Mouse (Mus musculus): Measurements from ENCODE around the gene Rnf126. TPM values are rescaled to one million over a fixed set of nuclear protein-coding genes. Genes with fewer than 3 reads are reported as not detected.

Gene Rnf126
- polyA plus RNA-seq, 1 experiment from 2014 or later, result 54.0 TPM

DNA sequence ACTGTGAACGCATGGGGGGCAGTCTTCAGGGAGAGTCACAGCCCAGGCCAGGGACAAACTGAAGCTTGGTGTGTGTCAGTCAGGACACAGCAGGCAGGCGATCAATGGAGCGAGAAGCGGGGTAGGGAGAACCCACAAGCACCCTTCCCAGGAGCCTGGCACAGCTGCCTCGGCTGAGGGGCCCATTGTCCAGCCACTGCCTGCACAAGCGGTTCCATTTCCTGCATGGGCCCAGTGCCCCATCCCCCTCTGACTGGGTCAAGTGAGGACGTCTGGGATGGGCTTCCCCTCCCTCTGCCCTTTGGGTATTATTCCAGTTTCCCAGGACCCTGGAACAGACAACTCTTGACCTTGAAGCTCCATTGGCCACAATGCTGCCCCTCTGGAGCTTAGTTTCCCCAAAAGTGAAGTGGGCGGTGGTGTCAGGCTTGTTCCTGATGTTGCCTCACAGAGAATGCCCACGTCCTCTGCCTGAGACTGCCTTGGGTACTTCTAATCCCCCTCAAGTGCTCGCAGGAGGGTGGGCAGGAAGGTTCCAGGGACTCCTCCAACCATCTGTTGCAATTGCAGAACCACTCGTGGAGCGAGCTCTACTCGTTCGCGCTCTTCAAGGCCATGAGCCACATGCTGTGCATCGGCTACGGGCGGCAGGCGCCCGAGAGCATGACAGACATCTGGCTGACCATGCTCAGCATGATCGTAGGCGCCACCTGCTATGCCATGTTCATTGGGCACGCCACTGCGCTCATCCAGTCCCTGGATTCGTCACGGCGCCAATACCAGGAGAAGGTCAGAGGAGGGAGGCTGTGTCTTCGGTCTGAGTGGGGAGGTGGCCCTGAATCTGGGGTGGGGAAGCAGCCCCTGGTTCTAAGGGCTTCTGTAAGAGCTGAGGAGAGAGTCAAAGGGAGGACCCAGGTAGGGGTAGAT, 38.2 kb downstream of the Rnf126 start:
- no peak overlapping the region for H3K9ac ChIP-seq
- WGBS, result 65% methylated on average over 28 of the region's 28 CpGs
- H3K4me1 ChIP-seq (replicated peaks), result peaks cover 13% of the 10 kb centered on the region
- no peaks in the 10 kb centered on the region for H3K9me3 ChIP-seq (replicated peaks)
- H3K27me3 ChIP-seq, result peaks cover 8% of the 10 kb centered on the region
- H3K4me3 ChIP-seq, result no peak overlapping the region
- no peak overlapping the region for H3K27ac ChIP-seq
- H3K36me3 ChIP-seq, result 0 out of 2 replicates have a peak, but pooled peaks cover under 1% of the 10 kb centered on the region
- no peak for ATAC-seq (replicated peaks; ENCODE audit: insufficient number of reproducible peaks, insufficient read depth, low FRiP score, low read depth)
- H3K4me2 ChIP-seq, result no peak overlapping the region

GRCm38 (mm10) chr10:79726090-79726489, 40.7 kb downstream of the Rnf126 start:
- no peak for ATAC-seq (replicated peaks; ENCODE audit: insufficient number of reproducible peaks, insufficient read depth, low FRiP score, low read depth)
- 35% methylated on average over 11 of the region's 11 CpGs for WGBS

DNA sequence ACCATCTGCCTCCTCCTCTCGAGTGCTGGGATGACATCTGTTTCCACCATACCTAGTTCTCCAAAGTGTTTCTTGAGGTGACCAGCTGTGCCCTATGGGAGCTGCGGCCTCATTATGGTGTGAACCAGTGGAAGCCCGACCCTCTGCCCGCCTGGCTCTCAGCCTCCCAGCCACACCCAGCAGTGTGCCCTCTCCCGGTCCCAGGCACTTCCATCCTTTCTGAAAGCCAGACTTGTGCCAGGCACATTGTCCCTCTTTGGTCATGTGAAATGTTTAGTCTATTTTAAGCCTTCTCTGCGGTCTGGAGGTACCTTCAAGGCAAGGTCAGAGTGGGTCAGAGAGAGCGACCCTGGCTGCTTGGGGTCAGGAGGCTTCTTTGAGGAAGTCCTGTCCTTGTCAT, 43.1 kb downstream of the Rnf126 start:
- Histone ChIP-seq H3K27me3 (peaks cover 21% of the 10 kb centered on the region), H3K9ac (no peak overlapping the region), H3K4me3 (no peak overlapping the region), H3K27ac (no peak overlapping the region), H3K36me3 (no peaks in the 10 kb centered on the region), H3K4me1 (replicated peaks) (peaks cover 11% of the 10 kb centered on the region), H3K9me3 (replicated peaks) (no peaks in the 10 kb centered on the region), H3K4me2 (no peak overlapping the region)
- no peak for ATAC-seq (replicated peaks; ENCODE audit: insufficient number of reproducible peaks, insufficient read depth, low FRiP score, low read depth)
- WGBS, result 61% methylated on average over 7 of the region's 7 CpGs

More at GRCm38 (mm10) chr10:79726090-79726489, 40.7 kb downstream of the Rnf126 start:
- Histone ChIP-seq H3K4me1 (replicated peaks) (peaks cover 20% of the 10 kb centered on the region), H3K4me3 (no peak overlapping the region), H3K9me3 (replicated peaks) (no peaks in the 10 kb centered on the region), H3K27me3 (peaks cover 8% of the 10 kb centered on the region), H3K36me3 (no peaks in the 10 kb centered on the region), H3K27ac (no peak overlapping the region), H3K9ac (no peak overlapping the region), H3K4me2 (no peak overlapping the region)

- Histone ChIP-seq H3K4me2 (no peak overlapping the region), H3K27ac (no peak overlapping the region), H3K36me3 (no peaks in the 10 kb centered on the region), H3K9me3 (replicated peaks) (no peaks in the 10 kb centered on the region), H3K4me1 (replicated peaks) (peaks cover 11% of the 10 kb centered on the region), H3K9ac (no peak overlapping the region), H3K27me3 (peaks cover 24% of the 10 kb centered on the region), H3K4me3 (no peak overlapping the region)
- no peak for ATAC-seq (replicated peaks; ENCODE audit: insufficient number of reproducible peaks, insufficient read depth, low FRiP score, low read depth)
- WGBS, result 64% methylated on average over 6 of the region's 6 CpGs
These were observed 43.7 kb downstream of the Rnf126 start for GRCm38 (mm10) chr10:79723047-79723446.

DNA sequence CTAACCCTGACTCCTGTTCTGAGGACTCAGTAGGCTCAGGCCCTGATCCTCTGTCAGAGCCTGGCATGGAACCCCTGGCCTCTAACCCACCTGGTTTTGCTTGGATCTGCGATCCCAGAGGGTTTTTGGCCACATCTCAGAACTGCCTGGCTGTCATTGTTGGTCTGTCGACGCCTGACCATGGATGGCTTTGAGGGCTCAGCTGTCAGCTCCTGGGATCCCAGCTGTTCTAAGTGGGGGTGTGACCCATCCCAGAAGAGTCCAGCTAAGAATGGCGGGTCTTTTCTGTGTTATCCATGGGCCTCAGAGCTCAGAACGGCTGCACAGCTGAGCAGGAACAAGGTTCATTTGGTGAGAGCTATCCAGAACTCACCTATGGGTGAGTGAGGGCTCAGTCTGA, 45.7 kb downstream of the Rnf126 start:
- peaks cover 44% of the 10 kb centered on the region for H3K27me3 ChIP-seq
- H3K9me3 ChIP-seq (replicated peaks), result no peaks in the 10 kb centered on the region
- no peak for ATAC-seq (replicated peaks; ENCODE audit: insufficient number of reproducible peaks, insufficient read depth, low FRiP score, low read depth)
- H3K36me3 ChIP-seq, result no peaks in the 10 kb centered on the region
- H3K9ac ChIP-seq, result no peak overlapping the region
- peaks cover 30% of the 10 kb centered on the region for H3K4me1 ChIP-seq (replicated peaks)
- H3K27ac ChIP-seq, result no peak overlapping the region
- H3K4me2 ChIP-seq, result no peak overlapping the region
- 47% methylated on average over 5 of the region's 5 CpGs for WGBS
- H3K4me3 ChIP-seq, result no peak overlapping the region

- WGBS, result 5% methylated on average over 43 of the region's 43 CpGs
- peaks cover 61% of the 10 kb centered on the region for H3K27me3 ChIP-seq
These were observed 49.0 kb downstream of the Rnf126 start for GRCm38 (mm10) chr10:79717640-79718357.

GRCm38 (mm10) chr10:79716988-79717355, 49.8 kb downstream of the Rnf126 start:
- peak overlapping the region; percentile 64 for H3K4me3 ChIP-seq
- H3K27me3 ChIP-seq, result peaks cover 61% of the 10 kb centered on the region
- no peak for ATAC-seq (replicated peaks; ENCODE audit: insufficient number of reproducible peaks, insufficient read depth, low FRiP score, low read depth)
- H3K9ac ChIP-seq, result peak overlapping the region; percentile 22; the same call in 1 of the 2 replicates
- under 1% methylated on average over 41 of the region's 44 CpGs for WGBS
- no peaks in the 10 kb centered on the region for H3K9me3 ChIP-seq (replicated peaks)
- peak overlapping the region; percentile 96 for H3K4me2 ChIP-seq
- no peak overlapping the region for H3K27ac ChIP-seq
- H3K4me1 ChIP-seq (replicated peaks), result peaks cover 25% of the 10 kb centered on the region
- H3K36me3 ChIP-seq, result peaks cover under 1% of the 10 kb centered on the region; the same call in 1 of the 2 replicates

More at GRCm38 (mm10) chr10:79717640-79718357, 49.0 kb downstream of the Rnf126 start:
- ATAC-seq (replicated peaks; ENCODE audit: insufficient number of reproducible peaks, insufficient read depth, low FRiP score, low read depth), result no peak
- no peak overlapping the region for H3K9ac ChIP-seq
- H3K9me3 ChIP-seq (replicated peaks), result no peaks in the 10 kb centered on the region
- peak overlapping the region; percentile 96 for H3K4me2 ChIP-seq
- H3K36me3 ChIP-seq, result no peaks in the 10 kb centered on the region
- peaks cover 21% of the 10 kb centered on the region for H3K4me1 ChIP-seq (replicated peaks)
- no peak overlapping the region for H3K27ac ChIP-seq
- peak overlapping the region; percentile 64 for H3K4me3 ChIP-seq

GRCm38 (mm10) chr10:79716254-79716987, 50.3 kb downstream of the Rnf126 start, which contains the start of gene Hcn2:
Gene Hcn2, plus strand, starts transcription at chr10:79716634.
- Histone ChIP-seq H3K4me2 (peak within 1 kb of the TSS; percentile 96), H3K27me3 (peaks cover 61% of the 10 kb centered on the region), H3K9ac (peak within 1 kb of the TSS; percentile 22; the same call in 1 of the 2 replicates), H3K27ac (no peak within 1 kb of the TSS), H3K36me3 (peaks cover 6% of the 10 kb centered on the region), H3K9me3 (replicated peaks) (no peaks in the 10 kb centered on the region), H3K4me3 (peak within 1 kb of the TSS; percentile 64), H3K4me1 (replicated peaks) (peaks cover 25% of the 10 kb centered on the region)
- no peak; the same call in 1 of the 2 replicates for ATAC-seq (replicated peaks; ENCODE audit: insufficient number of reproducible peaks, insufficient read depth, low FRiP score, low read depth)
- 1% methylated on average over 54 of the region's 91 CpGs for WGBS

- ATAC-seq (replicated peaks; ENCODE audit: insufficient number of reproducible peaks, insufficient read depth, low FRiP score, low read depth), result no peak
- Histone ChIP-seq H3K9me3 (replicated peaks) (no peaks in the 10 kb centered on the region), H3K27me3 (peaks cover 55% of the 10 kb centered on the region), H3K36me3 (peaks cover 20% of the 10 kb centered on the region), H3K4me3 (no peak overlapping the region), H3K4me2 (no peak overlapping the region), H3K4me1 (replicated peaks) (peaks cover 26% of the 10 kb centered on the region), H3K27ac (no peak overlapping the region), H3K9ac (no peak overlapping the region)
- 63% methylated on average over 4 of the region's 4 CpGs for WGBS
These were observed 51.8 kb downstream of the Rnf126 start for GRCm38 (mm10) chr10:79714996-79715395.

- H3K9ac ChIP-seq, result no peak overlapping the region
- H3K4me1 ChIP-seq (replicated peaks), result peaks cover 45% of the 10 kb centered on the region
- H3K36me3 ChIP-seq, result peaks cover 26% of the 10 kb centered on the region
- no peak overlapping the region for H3K4me3 ChIP-seq
- no peaks in the 10 kb centered on the region for H3K9me3 ChIP-seq (replicated peaks)
- H3K27me3 ChIP-seq, result peaks cover 38% of the 10 kb centered on the region
- H3K27ac ChIP-seq, result no peak overlapping the region
- 27% methylated on average over 1 of the region's 1 CpGs for WGBS
- no peak for ATAC-seq (replicated peaks; ENCODE audit: insufficient number of reproducible peaks, insufficient read depth, low FRiP score, low read depth)
- H3K4me2 ChIP-seq, result no peak overlapping the region
These were observed 53.6 kb downstream of the Rnf126 start for GRCm38 (mm10) chr10:79713163-79713562.

Measured in heart, embryonic 15.5 days (tissue).